Mouse (Mus musculus) cerebellum, adult 2 months (tissue): Measurements from ENCODE around the gene Slc25a29.

Experiments
- CTCF ChIP-seq: fragments of 200-500 bp; IDR thresholded peaks from 2 replicates; pipeline ENCODE4 v1.5.1; 2011; ENCODE audit warnings: low read depth, mild to moderate bottlenecking, control low read depth, low read length, moderate library complexity, borderline replicate concordance; ENCODE audit not compliant: insufficient read depth
- POLR2A ChIP-seq: fragments of 200-500 bp; IDR thresholded peaks from 2 replicates; pipeline ENCODE4 v1.6.1; 2011; ENCODE audit warnings: low read length, control low read depth, borderline replicate concordance; ENCODE audit not compliant: insufficient read depth

GRCm38 (mm10) chr12:108792546-108793452, 42.9 kb downstream of the Slc25a29 start, which contains the start of gene Yy1:
- TF ChIP-seq CTCF = no peak
- TF ChIP-seq POLR2A = peak; percentile 58
